Mouse (Mus musculus) thymus, postnatal 4 days (tissue): ENCODE results near the gene Dab2ip.

Source experiments
- DNase-seq: peaks from one replicate; pipeline ENCODE4 v3.0.0; 2021

The Dab2ip gene

GRCm38 (mm10) chr2:35688581-35688980 is 130.5 kb downstream of the Dab2ip start:
- DNase-seq, result no peak

DNA sequence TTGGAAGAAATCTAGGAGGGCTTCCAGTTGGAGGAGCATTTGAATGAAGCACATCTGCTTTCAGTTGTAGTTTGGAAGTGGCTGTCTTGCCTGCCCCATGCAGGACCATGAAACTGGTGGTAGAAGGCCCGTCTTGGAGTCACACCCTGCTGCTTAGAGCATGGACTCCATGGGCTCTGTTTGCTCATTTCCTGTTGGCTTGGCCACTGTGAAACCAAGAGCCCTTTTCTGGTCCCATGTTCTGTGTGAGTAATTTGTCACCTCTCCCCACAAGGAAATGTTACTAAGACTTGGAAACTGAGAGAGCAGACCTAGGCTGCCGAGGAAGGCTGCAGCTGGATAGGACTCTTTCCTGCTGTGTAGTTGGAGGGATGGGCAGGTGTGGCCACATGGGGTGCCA is 131.8 kb downstream of the Dab2ip start:
- no peak for DNase-seq

DNA sequence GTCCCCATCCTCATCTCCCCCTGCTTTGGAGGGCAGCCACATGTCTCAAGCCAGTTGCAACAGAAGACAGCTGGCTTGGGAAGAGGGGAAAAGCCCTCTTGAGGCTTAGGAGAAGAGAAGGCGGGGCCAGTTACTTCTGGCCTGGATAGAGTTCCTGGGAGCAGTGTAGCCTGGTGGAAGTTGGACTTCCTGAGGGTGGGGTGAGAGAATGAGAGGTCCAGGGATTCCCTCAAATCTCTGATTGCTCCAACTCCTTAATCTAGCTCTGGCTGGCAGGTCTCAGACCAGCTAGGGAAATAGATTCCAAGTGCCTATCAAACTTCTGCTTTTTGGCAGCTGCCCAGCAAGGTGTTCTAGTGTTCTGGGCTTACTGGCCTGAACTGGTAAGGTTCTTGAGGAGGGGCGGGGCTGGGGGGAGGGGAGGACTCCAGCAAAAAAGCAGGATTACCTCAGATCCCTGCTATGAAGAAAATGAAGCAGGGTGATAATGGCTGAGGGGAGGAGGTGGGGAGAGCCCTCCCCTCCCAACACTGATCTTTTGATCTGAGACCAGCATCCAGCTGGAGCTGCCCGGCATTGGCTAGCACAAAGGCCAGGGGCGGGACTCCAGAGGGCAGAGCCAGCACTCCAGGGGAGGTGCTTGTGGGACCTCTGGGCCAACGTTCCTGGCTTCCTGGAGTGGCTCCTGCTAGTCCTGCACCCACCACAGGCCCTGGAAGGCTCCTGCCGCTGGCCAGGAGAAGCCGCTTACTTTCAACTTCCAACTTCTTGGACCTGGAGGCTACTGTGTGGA is 133.4 kb downstream of the Dab2ip start:
- no peak for DNase-seq

- no peak for DNase-seq
Measured at GRCm38 (mm10) chr2:35692272-35692900, 134.3 kb downstream of the Dab2ip start.

DNA sequence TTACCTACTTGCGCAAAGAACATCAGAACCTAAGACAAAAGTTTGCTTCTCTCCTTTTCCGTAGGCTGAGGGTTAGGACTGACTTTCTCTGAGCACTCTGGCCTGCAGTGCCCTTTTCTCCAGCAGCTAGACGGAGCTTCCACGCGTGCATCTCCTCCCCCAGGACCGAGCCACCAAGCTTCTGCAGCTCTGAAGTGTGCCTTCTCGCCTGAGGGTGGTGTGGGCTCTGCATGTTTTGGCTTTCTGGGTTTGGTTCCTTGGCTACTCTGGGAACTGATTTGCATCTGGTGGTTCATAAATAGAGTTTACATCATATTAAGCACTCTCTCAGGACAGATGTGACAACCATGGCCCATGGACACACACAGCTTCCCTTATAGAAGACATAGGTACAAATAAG is 135.0 kb downstream of the Dab2ip start:
- no peak for DNase-seq

GRCm38 (mm10) chr2:35694111-35694510 is 136.0 kb downstream of the Dab2ip start:
- DNase-seq, result no peak

GRCm38 (mm10) chr2:35696193-35696541 is 138.1 kb downstream of the Dab2ip start:
- no peak for DNase-seq

- DNase-seq, result no peak
Measured at GRCm38 (mm10) chr2:35696542-35697391, 138.7 kb downstream of the Dab2ip start.

- no peak for DNase-seq
Measured at GRCm38 (mm10) chr2:35697768-35698167, 139.7 kb downstream of the Dab2ip start.

- no peak for DNase-seq
Measured at GRCm38 (mm10) chr2:35700966-35701365, 142.9 kb downstream of the Dab2ip start.

DNA sequence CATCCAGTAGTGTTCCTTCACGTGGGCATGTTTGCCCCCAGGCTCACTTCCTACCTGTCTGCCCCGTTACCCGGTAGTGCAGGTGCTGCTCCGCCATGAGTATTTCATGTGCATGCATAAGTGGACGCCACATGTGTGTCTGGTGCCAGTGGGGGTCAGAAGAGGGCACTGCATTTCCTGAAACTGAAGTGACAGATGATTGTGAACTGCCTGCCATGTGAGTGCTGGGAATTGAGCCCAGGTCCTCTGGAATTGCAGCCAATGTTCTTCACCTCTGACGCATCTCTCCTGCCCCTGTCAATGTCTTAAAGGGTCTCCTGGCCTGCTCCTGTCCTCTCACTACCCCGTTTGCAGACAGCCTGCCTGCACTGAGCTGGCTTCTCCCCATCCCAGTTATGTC is 143.9 kb downstream of the Dab2ip start:
- no peak for DNase-seq

DNA sequence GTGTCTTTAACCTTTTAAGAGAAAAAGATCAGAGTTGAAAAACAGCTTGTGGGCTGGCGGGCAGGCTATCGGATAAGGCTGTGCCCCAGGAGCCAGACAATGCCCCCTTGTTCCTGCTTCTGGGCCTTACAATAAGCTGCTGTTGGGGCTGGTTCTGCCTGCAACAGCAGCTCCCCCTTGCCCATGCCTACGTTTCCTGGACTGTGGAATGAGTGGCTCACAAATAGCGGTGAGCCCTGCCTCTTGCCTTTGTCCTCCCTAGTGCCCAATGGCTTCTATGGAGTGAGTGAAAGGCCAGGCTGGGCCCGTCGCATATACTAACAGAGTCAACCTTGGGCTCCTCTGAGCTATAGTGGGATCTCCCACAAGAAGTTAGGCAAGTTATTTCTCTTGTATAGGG is 144.5 kb downstream of the Dab2ip start:
- DNase-seq, result no peak

DNA sequence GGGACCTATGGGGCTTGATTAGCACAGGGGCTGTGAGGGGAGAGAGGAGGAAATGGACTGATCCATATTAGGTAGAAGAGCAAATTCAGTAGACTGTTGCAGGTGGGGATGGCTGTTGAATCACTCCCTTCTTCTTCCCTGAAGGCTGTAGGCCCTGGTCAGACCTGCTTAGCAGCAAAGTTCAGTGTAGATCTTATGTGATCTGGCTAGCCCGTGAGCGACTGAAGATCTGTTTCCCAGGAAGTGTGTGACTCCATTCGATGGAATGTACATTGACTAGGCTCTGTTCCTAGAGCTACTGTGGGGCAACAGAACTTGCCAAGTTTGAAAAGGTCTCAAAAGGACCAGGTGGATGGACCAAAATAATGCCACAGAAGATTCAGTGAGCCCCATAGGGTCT is 145.2 kb downstream of the Dab2ip start:
- DNase-seq, result no peak

DNA sequence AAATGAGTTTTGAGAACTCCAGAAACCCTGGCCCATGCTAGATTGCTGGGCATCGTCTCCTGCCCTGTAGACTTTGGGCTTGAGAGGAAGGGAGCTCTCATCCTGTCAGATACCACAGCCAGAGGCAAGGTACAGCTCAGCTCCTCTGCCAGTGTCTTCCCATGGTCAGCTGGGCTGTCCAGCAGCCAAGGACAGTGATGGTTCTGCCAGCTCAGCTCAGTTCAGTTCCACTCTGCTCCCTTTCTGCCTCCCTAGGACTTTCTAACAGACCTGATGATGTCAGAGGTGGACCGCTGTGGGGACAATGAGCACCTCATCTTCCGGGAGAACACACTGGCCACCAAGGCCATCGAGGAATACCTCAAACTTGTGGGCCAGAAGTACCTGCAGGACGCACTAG is 154.5 kb downstream of the Dab2ip start:
- no peak for DNase-seq

- DNase-seq, result no peak
Measured at GRCm38 (mm10) chr2:35713460-35713859, 155.4 kb downstream of the Dab2ip start.

DNA sequence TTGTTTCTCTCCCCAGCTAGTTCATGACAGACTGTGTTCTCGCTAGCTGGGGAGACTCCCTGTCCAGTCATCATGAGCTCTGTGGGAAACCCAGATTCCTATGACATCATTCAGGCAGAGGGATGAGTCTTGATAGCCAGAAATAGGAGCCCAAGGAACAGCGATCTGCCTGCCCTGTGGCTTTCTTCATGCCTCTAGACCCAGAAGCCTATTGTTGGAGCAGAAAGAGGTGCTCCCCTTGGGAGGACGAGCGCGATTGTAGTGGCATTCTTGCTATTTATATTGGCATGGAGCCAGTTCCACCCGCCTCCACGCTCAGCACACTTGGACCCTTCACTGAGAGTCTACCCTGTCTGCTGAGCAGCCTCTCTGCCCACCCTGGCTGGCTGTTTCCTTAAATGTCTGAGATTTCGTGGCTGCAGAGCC is 156.7 kb downstream of the Dab2ip start:
- DNase-seq, result no peak

DNA sequence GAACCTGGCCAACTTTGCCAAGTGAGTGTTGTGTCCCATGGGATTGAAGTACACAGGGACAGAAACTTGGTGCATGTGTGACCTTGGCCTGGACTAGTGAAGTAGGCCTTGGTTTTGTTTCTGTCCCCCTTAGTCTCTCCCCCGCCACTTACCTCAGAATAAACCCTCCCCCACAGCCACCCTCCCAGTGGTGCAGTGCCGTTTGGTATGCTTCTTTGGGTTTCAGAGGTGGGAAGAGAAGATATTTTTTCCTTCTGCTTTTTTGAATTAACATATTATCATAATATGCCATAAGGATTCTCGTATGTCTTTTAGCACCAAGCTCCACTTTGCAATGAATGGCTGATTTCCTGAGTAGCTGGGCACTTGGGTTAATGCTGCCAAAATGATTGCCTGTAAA is 157.4 kb downstream of the Dab2ip start:
- DNase-seq, result no peak

DNA sequence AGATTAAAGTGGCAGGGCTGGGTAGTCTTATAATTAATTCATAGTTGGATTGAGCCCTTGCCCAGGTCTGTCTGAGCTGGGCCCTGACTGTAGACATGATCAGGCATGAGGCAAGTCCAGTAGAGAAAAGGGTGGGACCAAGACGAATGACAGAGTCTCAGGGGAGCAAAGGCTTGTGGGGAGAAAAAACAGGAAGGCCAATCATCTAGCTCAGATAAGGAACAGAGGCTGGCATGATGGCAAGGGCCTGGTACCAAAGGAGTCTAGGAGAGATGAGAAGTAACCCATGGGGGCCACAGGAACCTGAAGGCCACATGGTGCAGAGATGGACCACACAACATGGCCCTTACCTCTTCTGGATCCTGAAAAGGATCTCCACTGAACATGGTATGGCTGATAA is 158.1 kb downstream of the Dab2ip start:
- DNase-seq, result no peak

DNA sequence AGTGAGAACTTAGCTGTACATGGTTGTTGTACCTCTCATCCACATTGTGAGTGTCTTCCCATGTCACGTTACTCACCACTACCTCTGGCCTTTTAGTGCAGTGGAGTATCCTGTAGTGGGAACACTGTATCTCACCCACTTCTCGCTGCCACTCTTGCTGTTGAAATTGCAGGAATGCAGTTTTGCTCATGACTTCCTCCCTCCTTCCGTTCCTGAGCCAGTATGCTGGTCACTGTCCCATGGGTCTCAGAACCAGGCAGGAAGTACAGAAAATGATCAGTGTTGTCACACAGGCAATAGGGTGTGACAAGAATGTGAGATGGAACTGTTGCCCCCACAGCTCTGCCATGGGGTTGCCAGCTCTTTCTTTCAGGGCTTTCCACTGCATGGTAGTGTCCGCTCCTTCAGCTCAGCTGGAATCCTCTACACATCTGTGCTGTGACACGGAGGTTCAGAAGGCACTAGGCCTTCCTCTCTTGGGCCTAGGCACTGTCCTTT is 160.0 kb downstream of the Dab2ip start:
- no peak for DNase-seq

- DNase-seq, result no peak
Measured at GRCm38 (mm10) chr2:35718662-35719061, 160.6 kb downstream of the Dab2ip start.

GRCm38 (mm10) chr2:35719230-35720005 is 161.4 kb downstream of the Dab2ip start:
- no peak for DNase-seq

GRCm38 (mm10) chr2:35720104-35720503 is 162.0 kb downstream of the Dab2ip start:
- DNase-seq, result no peak

- no peak for DNase-seq
Measured at GRCm38 (mm10) chr2:35720550-35720949, 162.5 kb downstream of the Dab2ip start.
